Mouse (Mus musculus) inflammation-experienced regulatory T-cells, adult 6 months (primary cell): ENCODE data around the gene Adssl1. TPM values are rescaled to one million over a fixed set of nuclear protein-coding genes. Genes with fewer than 3 reads are reported as not detected.

Experiments
- ATAC-seq: one replicate; pipeline ENCODE4 v1.8.0; 2017
- polyA plus RNA-seq, 3 experiments: library from polyadenylated mRNA; unstranded; fragments of 100-300 nt; shearing (Covaris generic); gene quantifications; one replicate each; pipeline ENCODE4 v1.2.1; 2017

Gene Adssl1
- polyA plus RNA-seq, 3 experiments from 2014 or later, result 0.99 to 1.9 (median 1.6) TPM

DNA sequence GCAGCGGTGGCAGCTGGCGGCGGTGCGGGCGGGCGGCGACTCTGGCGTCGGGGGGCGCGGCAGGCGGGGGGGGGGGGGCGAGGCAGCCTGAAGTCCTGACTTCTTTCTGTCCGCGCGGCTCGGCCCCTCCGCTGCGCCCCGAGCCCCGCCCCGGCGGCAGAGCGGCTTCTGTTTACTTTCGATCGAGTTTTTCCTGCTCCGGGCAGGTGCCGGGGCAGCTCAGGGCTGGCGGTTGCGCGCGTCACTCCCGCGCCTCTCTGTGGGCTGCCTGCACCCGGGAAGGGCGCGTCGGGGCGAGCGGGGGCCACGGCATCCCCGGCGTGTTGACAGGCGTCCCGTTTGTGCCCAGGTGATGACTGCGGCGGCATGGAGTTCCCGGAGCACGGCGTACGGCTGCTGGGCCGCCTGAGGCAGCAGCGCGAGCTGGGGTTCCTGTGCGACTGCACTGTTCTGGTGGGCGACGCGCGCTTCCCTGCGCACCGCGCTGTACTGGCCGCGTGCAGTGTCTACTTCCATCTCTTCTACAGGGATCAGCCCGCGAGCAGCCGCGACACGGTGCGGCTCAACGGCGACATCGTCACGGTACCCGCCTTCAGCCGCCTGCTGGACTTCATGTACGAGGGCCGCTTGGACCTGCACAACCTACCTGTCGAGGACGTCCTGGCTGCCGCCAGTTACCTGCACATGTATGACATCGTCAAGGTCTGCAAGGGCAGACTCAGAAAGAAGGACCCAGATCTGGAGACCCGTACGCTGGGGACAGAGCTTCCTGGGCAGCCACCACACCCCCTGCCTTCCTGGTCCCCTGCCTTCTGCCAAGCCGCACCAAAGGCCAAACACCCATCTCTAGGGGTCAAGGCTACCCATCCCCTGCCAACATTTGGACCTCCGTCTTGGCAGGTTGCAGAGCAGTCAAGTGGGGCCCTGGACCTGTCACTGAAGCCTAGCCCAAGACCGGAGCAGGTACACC is 59.5 kb downstream of the Adssl1 start:
- ATAC-seq, result peak; percentile 31

DNA sequence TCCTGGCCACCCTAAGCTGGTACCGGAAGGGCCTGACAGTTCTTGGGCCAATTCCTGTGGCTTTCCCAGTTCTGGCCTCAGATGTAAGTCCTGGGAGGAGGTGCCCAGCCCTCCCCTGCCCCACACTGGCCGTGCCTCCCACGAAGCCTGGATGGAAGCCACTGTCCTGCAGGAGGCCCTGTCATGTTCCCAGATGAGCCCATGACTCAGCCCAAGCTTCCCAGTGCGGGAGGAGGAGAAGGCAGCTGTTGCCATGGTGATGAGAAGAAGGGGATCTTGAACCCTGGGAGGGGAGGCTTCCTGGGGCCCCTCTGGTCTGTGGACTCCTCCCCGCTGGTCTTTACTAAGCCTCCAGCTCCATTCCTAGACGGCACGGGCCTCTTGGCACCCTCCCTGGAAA is 63.5 kb downstream of the Adssl1 start:
- ATAC-seq, result no peak

DNA sequence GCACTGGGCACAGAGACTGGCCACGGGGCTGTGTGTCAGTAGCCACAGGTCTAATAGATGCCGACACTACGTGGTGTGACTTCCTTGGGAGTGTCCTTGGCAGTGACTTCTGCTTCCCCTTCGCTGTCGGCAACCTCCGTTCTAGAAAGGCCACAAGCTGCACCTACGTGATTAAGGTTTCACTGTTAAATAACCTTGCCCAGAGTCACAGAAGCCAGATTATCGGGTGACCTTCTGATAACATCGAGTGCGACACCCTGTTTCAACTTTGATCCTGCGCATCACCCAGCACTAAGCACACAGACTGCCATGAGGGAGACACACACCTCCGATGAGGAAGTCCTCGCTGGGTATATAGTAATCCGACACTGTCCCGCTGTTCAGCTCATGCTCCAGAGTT is 68.6 kb downstream of the Adssl1 start:
- ATAC-seq, result peak; percentile 41

Other genes starting within 250 kb of the Adssl1 start
- not detected for gene A530016L24Rik, start 130.6 kb upstream of the Adssl1 start, polyA plus RNA-seq
- not detected for gene Tmem179, start 103.3 kb upstream of the Adssl1 start, polyA plus RNA-seq
- 10 to 100 TPM in 2 of 3 experiments, 1 to 10 TPM in 1; 9.8 to 12.8 (median 11.9) TPM for gene Inf2, start 31.3 kb upstream of the Adssl1 start, polyA plus RNA-seq
- gene Siva1, start 24.6 kb downstream of the Adssl1 start, polyA plus RNA-seq, result 10 to 100 TPM; 34.6 to 68.7 (median 39.4) TPM
- 10 to 100 TPM; 20.2 to 26.3 (median 21.0) TPM for gene Akt1, start 54.8 kb downstream of the Adssl1 start, polyA plus RNA-seq
- 1 to 10 TPM; 3.7 to 4.3 (median 3.8) TPM for gene Zbtb42, start 58.8 kb downstream of the Adssl1 start, polyA plus RNA-seq
- gene Cep170b, start 100.4 kb downstream of the Adssl1 start, polyA plus RNA-seq, result 1 to 10 TPM; 2.4 to 5.1 (median 4.1) TPM
- gene Pld4, start 140.6 kb downstream of the Adssl1 start, polyA plus RNA-seq, result 1 to 10 TPM in 2 of 3 experiments, not detected in 1; 1.6 to 6.0 TPM
- gene Ahnak2, start 182.6 kb downstream of the Adssl1 start, polyA plus RNA-seq, result not detected
- under 1 TPM in 2 of 3 experiments, not detected in 1; 0.33 to 0.50 TPM for gene Clba1, start 188.9 kb downstream of the Adssl1 start, polyA plus RNA-seq
- gene Cdca4, start 209.4 kb downstream of the Adssl1 start, polyA plus RNA-seq, result 10 to 100 TPM; 67.6 to 86.3 (median 83.9) TPM
- gene Gpr132, start 248.2 kb downstream of the Adssl1 start, polyA plus RNA-seq, result 10 to 100 TPM; 71.4 to 79.0 (median 77.8) TPM